16 mouse cellular contexts compared by ENCODE assay signal in genomic region chr15:74208751-74209150, GRCm38 (mm10).
"Had no signal": no experiment of that assay in that cellular context is flagged by ENCODE, and none has a peak within 500 bp of the region (broad histone marks: within the 10 kb centered on the region; RNA-seq: fewer than 3 reads in every experiment).

No protein-coding gene starts in this region.

- H3K27me3 ChIP-seq: lung, embryonic 15.5 days; megakaryocyte, embryonic 14.5 days; neural tube, embryonic 12.5 days; stomach, embryonic 15.5 days had no signal

- H3K9me3 ChIP-seq: lung, embryonic 15.5 days; megakaryocyte, embryonic 14.5 days; midbrain, embryonic 12.5 days; midbrain, embryonic 15.5 days; neural tube, embryonic 12.5 days; stomach, embryonic 15.5 days had no signal

- H3K4me2 ChIP-seq: lung, embryonic 15.5 days; midbrain, embryonic 12.5 days; midbrain, embryonic 15.5 days; neural tube, embryonic 12.5 days; stomach, embryonic 15.5 days had no signal

- ATAC-seq: liver, postnatal 0 days; lung, postnatal 0 days; midbrain, embryonic 15.5 days had no signal

- H3K4me3 ChIP-seq: lung, embryonic 15.5 days; megakaryocyte, embryonic 14.5 days; midbrain, embryonic 12.5 days; midbrain, embryonic 15.5 days; neural tube, embryonic 12.5 days; stomach, embryonic 15.5 days had no signal

- H3K27ac ChIP-seq: lung, embryonic 15.5 days; macrophage; midbrain, embryonic 12.5 days; midbrain, embryonic 15.5 days; neural tube, embryonic 12.5 days; stomach, embryonic 15.5 days had no signal

- H3K9ac ChIP-seq: liver, postnatal 0 days; lung, embryonic 15.5 days; midbrain, embryonic 12.5 days; midbrain, embryonic 15.5 days; neural tube, embryonic 12.5 days; stomach, embryonic 15.5 days had no signal

- H3K36me3 ChIP-seq: lung, embryonic 15.5 days; midbrain, embryonic 12.5 days; midbrain, embryonic 15.5 days; neural tube, embryonic 12.5 days; stomach, embryonic 15.5 days had no signal

- H3K4me1 ChIP-seq: neural tube, embryonic 12.5 days had no signal

- DNase-seq: liver, postnatal 0 days; lung, adult 2 months; lung, postnatal 14 days; lung, postnatal 36 days; right cerebral cortex, postnatal 14 days; thymus, adult 18-20 months; thymus, postnatal 14 days; thymus, postnatal 36 days had no signal
